Mouse (Mus musculus): ENCODE data around the gene Cdc42se1.

Gene Cdc42se1

GRCm38 (mm10) chr3:95250783-95251424 is 22.4 kb downstream of the Cdc42se1 start, which contains the start of gene Bnipl:
Gene Bnipl (minus strand): TSS chr3:95251193.
- no peak for DNase-seq (ENCODE audit: low read depth)

- DNase-seq (ENCODE audit: low read depth) = no peak
These were observed 28.4 kb downstream of the Cdc42se1 start for GRCm38 (mm10) chr3:95256931-95257330.

- peak; percentile 80 for DNase-seq (ENCODE audit: low read depth)
These were observed 33.4 kb downstream of the Cdc42se1 start for GRCm38 (mm10) chr3:95261975-95262374.

- DNase-seq (ENCODE audit: low read depth) = peak; percentile 73
These were observed 34.7 kb downstream of the Cdc42se1 start for GRCm38 (mm10) chr3:95263089-95263739.

- DNase-seq (ENCODE audit: low read depth) = no peak
These were observed 36.2 kb downstream of the Cdc42se1 start for GRCm38 (mm10) chr3:95264724-95265123.

GRCm38 (mm10) chr3:95266052-95266451 is 37.5 kb downstream of the Cdc42se1 start:
- DNase-seq (ENCODE audit: low read depth) = no peak

- peak; percentile 72 for DNase-seq (ENCODE audit: low read depth)
These were observed 39.3 kb downstream of the Cdc42se1 start for GRCm38 (mm10) chr3:95267855-95268254.

- DNase-seq (ENCODE audit: low read depth) = no peak
These were observed 41.3 kb downstream of the Cdc42se1 start for GRCm38 (mm10) chr3:95269789-95270188.

GRCm38 (mm10) chr3:95270766-95271364 is 42.3 kb downstream of the Cdc42se1 start:
- no peak for DNase-seq (ENCODE audit: low read depth)

- DNase-seq (ENCODE audit: low read depth) = no peak
These were observed 44.9 kb downstream of the Cdc42se1 start for GRCm38 (mm10) chr3:95273471-95273870.

GRCm38 (mm10) chr3:95274453-95274852 is 45.9 kb downstream of the Cdc42se1 start:
- no peak for DNase-seq (ENCODE audit: low read depth)

GRCm38 (mm10) chr3:95275161-95275560 is 46.6 kb downstream of the Cdc42se1 start:
- DNase-seq (ENCODE audit: low read depth) = no peak

GRCm38 (mm10) chr3:95276428-95276934 is 47.9 kb downstream of the Cdc42se1 start:
- peak; percentile 47 for DNase-seq (ENCODE audit: low read depth)

- no peak for DNase-seq (ENCODE audit: low read depth)
These were observed 48.6 kb downstream of the Cdc42se1 start for GRCm38 (mm10) chr3:95277149-95277551.

- DNase-seq (ENCODE audit: low read depth) = peak; percentile 71
These were observed 52.2 kb downstream of the Cdc42se1 start for GRCm38 (mm10) chr3:95280747-95281146.

- DNase-seq (ENCODE audit: low read depth) = peak; percentile 99
These were observed 52.9 kb downstream of the Cdc42se1 start, which contains the start of the genes Mindy1 and Prune1 for GRCm38 (mm10) chr3:95281216-95282126. Gene Mindy1 (plus strand): TSS chr3:95281345. Gene Prune1 (minus strand): TSS chr3:95282076.

- peak; percentile 75 for DNase-seq (ENCODE audit: low read depth)
These were observed 53.9 kb downstream of the Cdc42se1 start for GRCm38 (mm10) chr3:95282381-95282864.

- peak; percentile 93 for DNase-seq (ENCODE audit: low read depth)
These were observed 54.5 kb downstream of the Cdc42se1 start for GRCm38 (mm10) chr3:95282865-95283588.

GRCm38 (mm10) chr3:95283589-95283941 is 55.0 kb downstream of the Cdc42se1 start:
- DNase-seq (ENCODE audit: low read depth) = peak; percentile 49

- DNase-seq (ENCODE audit: low read depth) = no peak
These were observed 55.5 kb downstream of the Cdc42se1 start for GRCm38 (mm10) chr3:95284062-95284461.

All from NIH3T3 (cell line).